Mouse (Mus musculus): ENCODE results near the gene Zfp184.
"Not testable (repeated sequence)": the region's sequence is repeated elsewhere in the genome, so short reads cannot be mapped to it uniquely, and the experiment has no call there.

The Zfp184 gene

DNA sequence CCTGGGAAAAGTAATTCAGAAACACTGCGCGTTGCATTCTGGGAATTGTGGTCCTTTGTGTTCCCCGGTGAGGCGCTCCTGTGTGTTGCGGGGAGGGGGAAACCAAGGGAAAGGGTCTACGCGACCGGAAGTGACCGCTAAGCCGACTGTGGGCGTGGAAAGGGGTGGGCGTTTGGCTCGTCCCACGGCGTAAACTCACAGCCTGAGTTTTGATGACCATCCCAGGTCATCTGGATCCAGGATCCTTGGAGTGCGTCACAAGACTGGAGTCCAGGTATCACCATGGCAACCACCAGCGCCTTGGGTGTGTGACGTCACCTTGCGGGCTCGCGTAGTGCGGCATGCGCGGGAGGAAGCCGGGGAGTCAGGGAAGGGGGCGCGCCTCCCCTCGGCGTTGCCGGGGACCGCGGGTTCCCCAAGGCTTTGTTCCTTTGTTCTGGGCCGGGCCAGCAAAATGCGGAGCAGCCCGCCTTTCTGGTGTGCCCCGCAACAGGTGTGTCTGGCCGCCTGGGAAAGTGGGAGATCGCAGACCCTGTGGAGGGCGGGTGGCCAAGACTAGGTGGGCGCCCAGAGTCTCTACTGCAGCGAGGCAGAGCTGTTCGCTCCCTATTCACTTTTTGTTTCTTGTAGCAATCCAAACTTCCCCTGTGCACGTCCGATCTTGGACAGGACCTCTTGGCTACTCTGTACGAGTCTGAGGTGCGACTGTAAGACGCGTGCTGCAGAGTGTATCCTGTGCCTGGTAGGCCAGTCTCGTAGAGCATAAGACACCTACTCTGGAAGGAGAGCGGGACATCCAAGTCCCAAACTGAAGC lies at the start of gene Zfp184:
Zfp184 (plus strand) TSS at position 169 of the 815 bp plus-strand sequence.
- DNase-seq, result peak; percentile 88

GRCm38 (mm10) chr13:21896549-21897244 lies 48.2 kb upstream of the Zfp184 start:
- DNase-seq, result no peak

DNA sequence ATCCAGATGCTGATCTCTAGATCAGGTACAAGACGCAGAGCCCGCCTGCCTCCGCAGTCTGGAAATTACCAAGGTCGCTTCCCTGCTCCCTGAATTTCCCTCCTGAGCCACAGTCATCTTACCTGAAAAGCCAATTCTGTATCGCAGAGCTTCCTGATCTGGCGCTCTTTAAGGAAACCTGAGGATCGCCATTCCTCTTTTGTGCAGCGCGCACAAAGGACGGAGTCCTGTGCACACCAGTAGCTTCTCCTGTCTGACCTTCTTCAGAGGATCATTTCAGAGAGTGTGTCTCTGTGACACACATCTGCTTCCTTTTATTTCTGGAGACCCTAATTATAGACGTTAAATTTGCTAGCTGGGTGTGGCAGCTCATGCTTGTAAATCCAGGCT lies 47.7 kb upstream of the Zfp184 start:
- DNase-seq, result no peak

DNA sequence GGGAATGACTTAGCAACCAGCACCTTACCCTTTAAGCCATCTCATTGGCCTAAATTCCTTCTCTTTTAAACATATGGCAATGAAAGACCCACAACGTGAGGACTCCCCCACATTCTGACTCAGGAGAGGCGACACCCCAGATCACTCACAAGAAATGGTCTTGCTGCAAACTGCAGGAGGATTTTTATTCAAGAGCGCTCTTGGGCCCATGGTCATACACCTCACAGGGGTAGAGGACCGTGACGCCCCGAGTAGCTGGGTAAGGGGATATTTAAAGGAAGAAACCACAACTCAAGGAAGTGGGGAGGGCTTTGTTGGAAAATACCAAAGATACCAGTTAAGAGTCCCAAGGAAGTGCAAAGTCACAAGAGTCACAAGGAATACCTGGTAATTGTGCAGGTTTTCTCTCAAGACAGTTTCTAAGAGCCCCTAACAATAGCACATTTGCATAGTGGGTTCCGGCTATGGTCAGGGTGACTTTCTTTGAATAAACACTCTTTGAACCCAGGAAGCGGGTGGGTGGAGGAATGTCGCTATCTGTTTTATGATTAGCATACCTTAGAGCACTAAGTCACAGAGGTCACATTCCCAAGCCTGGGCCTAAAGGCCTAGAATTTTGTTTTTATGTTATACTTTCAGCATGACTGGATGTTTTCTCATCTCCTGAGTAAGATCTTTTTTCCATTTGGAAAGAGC lies 43.9 kb upstream of the Zfp184 start:
- not testable (repeated sequence) for DNase-seq

- no peak for DNase-seq
These were observed 41.4 kb upstream of the Zfp184 start for GRCm38 (mm10) chr13:21903500-21903899.

GRCm38 (mm10) chr13:21904090-21904489 lies 40.8 kb upstream of the Zfp184 start:
- not testable (repeated sequence) for DNase-seq

GRCm38 (mm10) chr13:21906301-21906700 lies 38.6 kb upstream of the Zfp184 start:
- DNase-seq, result no peak

- DNase-seq, result no peak
These were observed 37.7 kb upstream of the Zfp184 start for GRCm38 (mm10) chr13:21906946-21907806.

DNA sequence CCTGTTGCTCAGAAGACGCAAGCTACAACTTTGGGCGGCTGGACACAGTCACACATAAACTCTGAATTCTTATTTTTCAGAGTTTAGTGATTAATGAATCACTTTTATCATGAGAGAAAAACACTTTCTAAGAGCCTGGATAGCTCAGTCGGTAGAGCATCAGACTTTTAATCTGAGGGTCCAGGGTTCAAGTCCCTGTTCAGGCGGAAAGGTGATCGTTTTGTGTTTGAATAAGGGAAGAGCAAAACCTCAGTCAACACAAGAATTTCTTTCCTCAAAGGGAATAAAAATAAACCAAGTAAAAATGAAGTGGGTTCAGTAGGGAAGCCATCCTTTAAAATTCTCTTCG lies 37.1 kb upstream of the Zfp184 start:
- not testable (repeated sequence) for DNase-seq

DNA sequence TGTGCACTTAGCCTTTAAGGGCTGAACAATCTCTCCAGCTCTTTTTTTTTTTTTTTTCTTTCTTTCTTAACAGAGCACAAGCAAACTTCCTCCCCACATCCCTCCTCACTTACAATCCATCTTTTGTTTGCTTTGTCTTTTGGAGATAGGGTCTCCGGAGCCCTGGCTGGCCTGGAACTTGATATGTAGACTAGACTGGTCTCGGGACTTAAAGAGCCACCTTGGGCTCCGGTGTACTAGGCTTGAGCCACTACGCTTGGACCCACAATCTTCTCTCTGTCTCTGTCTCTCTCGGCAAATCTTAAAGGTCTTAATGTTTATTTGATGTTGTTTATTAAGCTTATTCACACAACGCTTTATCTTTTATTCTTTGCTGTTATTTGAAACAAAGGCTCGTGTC lies 34.2 kb upstream of the Zfp184 start:
- DNase-seq, result no peak

DNA sequence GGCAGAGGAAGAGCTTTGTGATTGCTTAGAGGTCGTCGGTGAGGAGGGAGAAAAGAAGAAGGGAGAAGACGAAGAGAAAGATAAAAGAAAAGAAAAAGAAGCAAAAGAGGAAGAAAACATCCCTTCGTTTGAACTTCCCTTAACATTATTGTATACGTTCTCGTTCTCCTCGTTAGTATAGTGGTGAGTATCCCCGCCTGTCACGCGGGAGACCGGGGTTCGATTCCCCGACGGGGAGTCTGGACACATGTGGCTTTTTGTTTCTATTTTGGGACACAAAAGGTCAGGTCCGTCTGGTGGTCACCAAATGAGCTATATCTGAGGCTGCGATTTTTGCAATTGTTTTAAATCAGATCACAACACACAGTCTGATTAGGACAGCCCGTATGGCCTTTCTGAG lies 33.7 kb upstream of the Zfp184 start:
- DNase-seq, result no peak

DNA sequence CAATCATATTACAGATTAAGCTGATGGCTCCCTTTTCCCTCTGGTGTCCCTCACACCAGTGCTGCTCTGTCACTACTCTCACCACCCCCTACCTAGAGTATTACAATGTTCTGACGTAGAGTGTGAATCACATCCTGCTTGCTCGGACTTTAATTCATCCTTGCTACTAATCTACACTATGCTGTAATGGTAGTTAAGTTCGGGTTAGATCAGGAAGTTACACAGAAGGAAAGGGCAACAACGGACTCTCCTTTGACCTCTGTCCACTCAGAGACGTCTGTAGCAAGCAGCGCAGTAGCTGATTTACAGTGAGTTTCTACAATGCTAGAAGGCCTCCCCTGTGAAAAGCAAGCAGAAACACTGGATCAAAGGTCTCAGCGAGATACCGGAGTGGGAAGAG lies 31.0 kb upstream of the Zfp184 start:
- no peak for DNase-seq

DNA sequence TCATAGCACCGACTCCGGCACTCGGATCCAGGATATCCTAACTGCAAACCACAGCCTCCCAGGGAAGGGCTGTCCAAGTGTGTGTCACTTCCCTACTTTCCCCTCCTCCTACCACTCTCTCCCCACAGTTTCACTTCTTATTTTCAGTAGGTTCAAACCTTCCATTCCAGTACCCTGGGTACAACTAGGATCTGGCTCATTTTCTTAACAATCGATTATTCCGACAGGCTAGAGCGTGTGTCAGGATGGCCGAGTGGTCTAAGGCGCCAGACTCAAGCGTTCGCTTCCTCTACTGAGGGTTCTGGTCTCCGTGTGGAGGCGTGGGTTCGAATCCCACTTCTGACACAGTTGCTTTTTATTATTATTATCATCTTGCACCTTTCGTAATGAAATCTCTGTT lies 30.3 kb upstream of the Zfp184 start:
- peak; percentile 33 for DNase-seq

GRCm38 (mm10) chr13:21915487-21915886 lies 29.4 kb upstream of the Zfp184 start:
- no peak for DNase-seq

- no peak for DNase-seq
These were observed 28.8 kb upstream of the Zfp184 start for GRCm38 (mm10) chr13:21916056-21916455.

DNA sequence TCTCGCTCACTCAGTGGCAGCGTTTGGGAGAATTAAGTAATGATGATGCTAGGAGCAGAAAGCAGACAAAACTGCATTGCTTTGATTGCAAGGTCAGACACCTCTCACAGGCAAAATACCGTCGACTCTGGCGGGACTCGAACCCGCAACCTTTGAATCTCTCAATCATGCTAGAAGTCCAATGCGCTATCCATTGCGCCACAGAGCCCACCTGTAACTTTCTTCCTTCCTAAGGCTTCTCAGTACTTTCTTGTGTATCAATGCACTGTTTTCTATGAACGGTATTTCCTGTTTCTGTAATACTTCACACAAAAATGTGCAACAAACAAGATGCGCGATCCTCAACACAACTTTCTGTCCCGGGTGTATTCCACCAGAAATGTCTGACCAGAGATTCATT lies 27.9 kb upstream of the Zfp184 start:
- no peak for DNase-seq

GRCm38 (mm10) chr13:21917480-21917879 lies 27.4 kb upstream of the Zfp184 start:
- no peak for DNase-seq

- no peak for DNase-seq
These were observed 26.9 kb upstream of the Zfp184 start for GRCm38 (mm10) chr13:21917992-21918391.

DNA sequence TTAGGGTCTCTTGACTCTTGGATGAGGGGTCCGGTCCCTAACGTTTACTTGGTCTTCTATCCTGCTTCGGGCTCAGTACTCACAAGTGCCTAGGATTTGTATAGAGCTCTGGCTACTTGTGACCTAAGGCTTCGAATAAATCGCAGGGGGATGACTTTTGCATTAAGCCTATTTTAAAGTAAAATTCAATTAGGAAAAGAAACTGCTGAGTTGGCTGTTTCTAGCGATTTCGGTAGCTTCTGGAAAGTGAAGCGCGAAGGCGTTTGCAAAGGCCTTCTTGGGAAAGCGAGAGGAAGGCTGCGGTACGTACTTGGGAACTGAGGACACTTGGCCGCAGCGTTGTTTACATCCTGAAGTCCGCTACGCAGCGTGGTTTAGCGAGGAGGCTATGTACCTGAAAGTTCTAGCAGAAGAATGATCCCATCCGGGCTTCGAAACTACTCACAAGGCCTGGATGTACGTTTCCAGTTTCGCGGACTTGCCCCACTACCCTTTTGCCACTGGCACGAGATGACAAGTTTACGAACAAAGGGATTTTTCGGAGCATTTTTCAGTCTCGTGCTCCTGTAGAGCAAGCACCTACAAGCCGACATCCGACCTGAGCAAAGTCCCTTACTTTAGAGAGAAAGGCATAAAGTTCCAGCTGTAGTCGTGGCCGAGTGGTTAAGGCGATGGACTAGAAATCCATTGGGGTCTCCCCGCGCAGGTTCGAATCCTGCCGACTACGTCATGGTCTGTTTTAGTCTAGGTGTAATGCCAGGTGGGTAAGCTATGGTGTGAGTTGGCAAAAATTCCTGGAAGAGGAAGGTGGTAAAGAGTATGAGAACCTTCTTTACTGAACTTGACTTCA lies 26.1 kb upstream of the Zfp184 start:
- peak; percentile 69 for DNase-seq

DNA sequence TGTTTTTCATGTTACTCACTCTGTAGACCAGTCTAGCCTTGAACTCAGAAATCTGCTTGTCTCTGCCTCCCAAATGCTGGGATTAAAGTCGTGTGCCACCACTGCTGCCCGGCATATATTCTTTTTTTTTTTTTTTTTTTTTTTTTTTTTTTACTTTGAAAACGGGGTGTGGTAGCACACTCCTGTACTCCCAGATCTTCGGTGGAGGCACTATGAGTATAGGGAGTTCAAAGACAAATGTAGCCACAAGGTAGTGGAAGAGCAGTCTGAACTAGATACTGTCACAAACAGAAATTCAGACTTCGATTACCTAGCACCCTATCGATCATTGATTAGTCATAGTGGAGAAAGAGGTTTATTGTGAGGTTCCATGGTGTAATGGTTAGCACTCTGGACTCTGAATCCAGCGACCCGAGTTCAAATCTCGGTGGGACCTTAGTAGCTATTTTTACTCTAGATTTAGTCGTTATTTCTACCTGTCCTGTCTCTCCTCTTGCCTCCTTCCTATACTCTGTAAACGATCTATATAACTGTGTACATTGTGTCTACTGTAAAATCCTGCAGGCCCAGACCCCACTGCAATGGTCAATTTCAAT lies 25.0 kb upstream of the Zfp184 start:
- no peak for DNase-seq

- no peak for DNase-seq
These were observed 24.1 kb upstream of the Zfp184 start for GRCm38 (mm10) chr13:21920681-21921233.

Data from kidney, adult 18-20 months (tissue).